ENCODE assay signal across 20 mouse cellular contexts in genomic region chr12:74333706-74334105, GRCm38 (mm10). TPM values are rescaled to one million over a fixed set of nuclear protein-coding genes. Genes with fewer than 3 reads are reported as not detected.
"Had no signal": no experiment of that assay in that cellular context is flagged by ENCODE, and none has a peak within 500 bp of the region (broad histone marks: within the 10 kb centered on the region; RNA-seq: fewer than 3 reads in every experiment).

No protein-coding gene starts in this region.

- H3K4me1 ChIP-seq: heart, embryonic 13.5 days; heart, embryonic 15.5 days; hindbrain, embryonic 13.5 days; hindbrain, embryonic 15.5 days; kidney, embryonic 15.5 days; limb, embryonic 13.5 days; limb, embryonic 15.5 days had no signal

- ATAC-seq: intestine, embryonic 16.5 days had no signal

- H3K27me3 ChIP-seq: heart, embryonic 13.5 days; heart, embryonic 15.5 days; hindbrain, embryonic 13.5 days; hindbrain, embryonic 15.5 days had no signal

- H3K4me3 ChIP-seq: heart, embryonic 13.5 days; heart, embryonic 15.5 days; hindbrain, embryonic 13.5 days; hindbrain, embryonic 15.5 days; kidney, embryonic 15.5 days; limb, embryonic 13.5 days; limb, embryonic 15.5 days had no signal

- H3K9ac ChIP-seq: forebrain, postnatal 0 days; heart, embryonic 13.5 days; heart, embryonic 15.5 days; hindbrain, embryonic 13.5 days; hindbrain, embryonic 15.5 days; kidney, embryonic 15.5 days; limb, embryonic 13.5 days; limb, embryonic 15.5 days had no signal

- H3K36me3 ChIP-seq: heart, embryonic 13.5 days; heart, embryonic 15.5 days; hindbrain, embryonic 13.5 days; hindbrain, embryonic 15.5 days; kidney, embryonic 15.5 days; limb, embryonic 13.5 days; limb, embryonic 15.5 days had no signal

- H3K4me2 ChIP-seq: heart, embryonic 11.5 days; heart, embryonic 13.5 days; heart, embryonic 15.5 days; hindbrain, embryonic 13.5 days; hindbrain, embryonic 15.5 days; kidney, embryonic 15.5 days; limb, embryonic 13.5 days; limb, embryonic 15.5 days had no signal

- H3K27ac ChIP-seq: heart, embryonic 13.5 days; heart, embryonic 15.5 days; hindbrain, embryonic 13.5 days; hindbrain, embryonic 15.5 days; hindbrain, postnatal 0 days; kidney, embryonic 15.5 days; kidney, postnatal 0 days; limb, embryonic 13.5 days; limb, embryonic 15.5 days had no signal

- H3K9me3 ChIP-seq: heart, embryonic 13.5 days; heart, embryonic 15.5 days; hindbrain, embryonic 13.5 days; hindbrain, embryonic 15.5 days; kidney, embryonic 15.5 days; limb, embryonic 13.5 days; limb, embryonic 15.5 days had no signal

RNA-seq across cellular contexts. Expression of gene Gm11042, which starts 17.5 kb away (rescaled TPM):
- polyA plus RNA-seq: forebrain, postnatal 0 days; gonadal fat pad, adult 2 months; heart, embryonic 11.5 days; heart, embryonic 13.5 days; heart, embryonic 15.5 days; heart, postnatal 0 days; hindbrain, embryonic 11.5 days; hindbrain, embryonic 13.5 days; hindbrain, embryonic 15.5 days; hindbrain, postnatal 0 days; intestine, embryonic 14.5 days; intestine, embryonic 16.5 days; kidney, adult 2 months; kidney, embryonic 15.5 days; kidney, postnatal 0 days; large intestine, adult 2 months; limb, embryonic 11.5 days; limb, embryonic 13.5 days; limb, embryonic 15.5 days; liver, adult 2 months had no signal
